Mouse (Mus musculus) liver, postnatal 0 days (tissue): ENCODE results near the gene Lcn5.

Experiments
- CTCF ChIP-seq: sonication (generic); IDR thresholded peaks from 2 replicates; pipeline ENCODE4 v1.5.1; 2016; ENCODE audit warnings: antibody characterized with exemption, low read depth
- EP300 ChIP-seq: IDR thresholded peaks from 2 replicates; pipeline ENCODE4 v1.6.1; 2016; ENCODE audit warnings: antibody characterized with exemption, low read depth, mild to moderate bottlenecking

DNA sequence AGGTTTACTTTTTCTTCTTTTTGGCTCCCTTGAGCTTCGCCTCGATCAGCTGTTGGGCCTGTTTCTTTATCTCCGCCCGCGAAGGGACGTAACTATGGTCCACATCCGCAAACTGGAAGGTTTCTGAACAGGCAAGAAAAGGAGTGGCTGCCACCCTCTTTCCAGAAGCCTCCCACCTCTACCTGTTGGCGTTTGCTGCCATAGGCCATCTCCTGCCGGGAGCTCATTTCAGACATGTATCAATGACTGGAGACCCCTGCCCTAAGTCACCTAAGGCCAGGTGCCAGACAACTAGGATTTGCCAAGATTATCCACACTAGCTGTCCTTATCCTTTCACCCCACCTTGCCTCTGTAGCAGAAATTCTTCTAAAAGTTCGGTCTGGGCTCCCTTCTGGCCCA is 49.1 kb upstream of the Lcn5 start:
- TF ChIP-seq EP300 (no peak), CTCF (no peak)
